Comparison of ENCODE assay signal across 17 mouse cellular contexts in the genomic region with DNA sequence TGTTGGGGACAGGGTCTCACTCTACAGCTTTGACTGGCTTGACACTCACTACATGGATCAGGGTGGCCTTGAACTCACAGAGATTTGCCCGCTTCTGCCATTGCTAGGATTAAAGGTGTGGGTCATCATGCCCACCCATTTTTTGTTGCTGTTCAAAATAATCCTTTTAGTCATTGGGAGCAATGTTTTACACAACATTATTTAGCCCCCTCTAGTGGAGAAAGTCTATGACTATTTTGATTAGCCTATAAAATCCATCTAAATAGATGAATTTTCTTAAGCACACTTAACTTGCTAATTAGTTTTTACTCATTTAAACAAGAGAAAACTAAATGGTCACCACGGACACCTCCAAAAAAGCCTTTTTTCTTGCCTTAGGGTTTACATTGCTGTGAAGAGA. TPM values are rescaled to one million over a fixed set of nuclear protein-coding genes. Genes with fewer than 3 reads are reported as not detected.
DNase-seq lines count a peak whose midpoint lies in the region; TF ChIP-seq lines count a peak whose summit lies in the region.
"Had no signal": no experiment of that assay in that cellular context is flagged by ENCODE, and none has a peak within 500 bp of the region (broad histone marks: within the 10 kb centered on the region; RNA-seq: fewer than 3 reads in every experiment).

No protein-coding gene starts in this region.

- no peak for TF ChIP-seq POLR2A in heart, adult 2 months (IDR thresholded peaks at IDR 0.05; ENCODE audit: insufficient read depth, low read depth, low read length)

- DNase-seq in heart, adult 2 months: no peak
- DNase-seq in heart, postnatal 4 days: no peak
- no peak for DNase-seq in left cerebral cortex, adult 2 months (ENCODE audit: extremely low spot score in 1 of 2, low spot score in 2 of 2)
- DNase-seq in left cerebral cortex, postnatal 36 days (ENCODE audit: low spot score in 2 of 2): no peak
- no peak for DNase-seq in gastrocnemius, postnatal 10 days
- DNase-seq in right cerebral cortex, postnatal 25 days: no peak
- DNase-seq: adrenal gland, postnatal 10 days; cerebellum, adult 11 months; cerebellum, adult 8-10 months; cerebellum, postnatal 14 days; heart, postnatal 36 days had no signal

- no peaks in the 10 kb centered on the region for H3K79me2 ChIP-seq in heart, adult 2 months (replicated peaks; ENCODE audit: control insufficient read depth, insufficient read depth, low read length)

- H3K9me3 ChIP-seq in E14TG2a.4 (ENCODE audit: low read length): no peaks in the 10 kb centered on the region
- H3K9me3 ChIP-seq: embryonic facial prominence, embryonic 12.5 days; forebrain, embryonic 15.5 days; heart, embryonic 13.5 days; hindbrain, embryonic 12.5 days had no signal

- H3K4me1 ChIP-seq in heart, adult 2 months (ENCODE audit: control insufficient read depth, insufficient read depth, low read length): no peaks in the 10 kb centered on the region
- H3K4me1 ChIP-seq in E14TG2a.4 (replicated peaks; ENCODE audit: low read depth, low read length): peaks cover 23% of the 10 kb centered on the region
- H3K4me1 ChIP-seq: embryonic facial prominence, embryonic 12.5 days; forebrain, embryonic 15.5 days; heart, embryonic 13.5 days; hindbrain, embryonic 12.5 days had no signal

- WGBS in heart, adult 2 months: 87% methylated on average over 2 of the region's 2 CpGs

- H3K9ac ChIP-seq in heart, adult 2 months (ENCODE audit: low read depth, low read length): no peak overlapping the region
- H3K9ac ChIP-seq: embryonic facial prominence, embryonic 12.5 days; forebrain, embryonic 15.5 days; heart, embryonic 13.5 days; hindbrain, embryonic 12.5 days had no signal

- TF ChIP-seq EP300 in heart, adult 2 months (IDR thresholded peaks at IDR 0.05; ENCODE audit: insufficient read depth, low read depth, low read length): no peak

- no peak overlapping the region for H3K27ac ChIP-seq in heart, adult 2 months
- no peak overlapping the region for H3K27ac ChIP-seq in left cerebral cortex, adult 2 months
- H3K27ac ChIP-seq: embryonic facial prominence, embryonic 12.5 days; forebrain, embryonic 15.5 days; heart, embryonic 13.5 days; hindbrain, embryonic 12.5 days had no signal

- H3K27me3 ChIP-seq in heart, adult 2 months (ENCODE audit: control insufficient read depth, insufficient read depth, low read length): no peaks in the 10 kb centered on the region
- H3K27me3 ChIP-seq in E14TG2a.4 (ENCODE audit: insufficient read depth, low read length): no peaks in the 10 kb centered on the region
- H3K27me3 ChIP-seq: CH12.LX; embryonic facial prominence, embryonic 12.5 days; forebrain, embryonic 15.5 days; heart, embryonic 13.5 days; hindbrain, embryonic 12.5 days had no signal

- H3K4me3 ChIP-seq in heart, adult 2 months: no peak overlapping the region
- H3K4me3 ChIP-seq in left cerebral cortex, adult 2 months: no peak overlapping the region
- no peak overlapping the region for H3K4me3 ChIP-seq in E14TG2a.4 (replicated peaks; ENCODE audit: low read length)
- H3K4me3 ChIP-seq: embryonic facial prominence, embryonic 12.5 days; forebrain, embryonic 15.5 days; heart, embryonic 13.5 days; hindbrain, embryonic 12.5 days had no signal

- H3K36me3 ChIP-seq in heart, adult 2 months (ENCODE audit: control insufficient read depth, insufficient read depth, low read length): no peaks in the 10 kb centered on the region
- no peaks in the 10 kb centered on the region for H3K36me3 ChIP-seq in E14TG2a.4 (ENCODE audit: insufficient read depth, low read length)
- H3K36me3 ChIP-seq: embryonic facial prominence, embryonic 12.5 days; forebrain, embryonic 15.5 days; heart, embryonic 13.5 days; hindbrain, embryonic 12.5 days had no signal

- intact Hi-C loops in heart, adult 2 months (cut with DNase I): no loop called here
- intact Hi-C loops in left cerebral cortex, adult 2 months (cut with DNase I): no loop called here
- intact Hi-C loops in left cerebral cortex, postnatal 36 days (cut with DNase I): no loop called here

- TF ChIP-seq CTCF in heart, adult 2 months (IDR thresholded peaks at IDR 0.05): peak; percentile 30
- peak; percentile 28 for TF ChIP-seq CTCF in left cerebral cortex, adult 2 months (IDR thresholded peaks at IDR 0.05)
- TF ChIP-seq CTCF in E14TG2a.4 (conservative IDR thresholded peaks at IDR 0.05; ENCODE audit: low read length): peak; percentile 37

RNA-seq across cellular contexts. Expression of a gene that starts 22.4 kb away (rescaled TPM):
- 10 to 100 TPM; 85.3 to 97.4 TPM for total RNA-seq in heart, adult 2 months (2021)
- 8.2 and 12.5 TPM in 2 replicates for polyA plus RNA-seq in heart, adult 2 months (2012; rRNA removed)
- total RNA-seq in heart, postnatal 4 days (2021): 100 to 1,000 TPM; 174 to 181 TPM
- 100 to 1,000 TPM; 169 to 217 TPM for total RNA-seq in left cerebral cortex, adult 2 months (2021)
- total RNA-seq in left cerebral cortex, postnatal 36 days (2021): 100 to 1,000 TPM; 196 to 200 TPM
- 100 to 1,000 TPM; 189 to 202 TPM for total RNA-seq in gastrocnemius, postnatal 10 days (2021)

RNA-seq across cellular contexts. Expression of a gene that starts 46.5 kb away (rescaled TPM):
- 1 to 10 TPM in 1 of 2 experiments, under 1 TPM in 1; 0.89 to 1.0 TPM for total RNA-seq in heart, adult 2 months (2021)
- 0.57 and 1.3 TPM in 2 replicates for polyA plus RNA-seq in heart, adult 2 months (2012; rRNA removed)
- total RNA-seq in heart, postnatal 4 days (2021): 1 to 10 TPM; 6.4 to 6.7 TPM
- 10 to 100 TPM; 32.8 to 36.7 TPM for total RNA-seq in left cerebral cortex, adult 2 months (2021)
- 10 to 100 TPM; 32.1 to 33.3 TPM for total RNA-seq in left cerebral cortex, postnatal 36 days (2021)
- total RNA-seq in gastrocnemius, postnatal 10 days (2021): 1 to 10 TPM; 2.1 to 2.8 TPM
- total RNA-seq: CH12.LX had no signal

Comparison
In these comparisons a context has a peak if more than half of its experiments do, and no peak if none do; other contexts are left out.
1. RNA of a gene that starts 46.5 kb away (total RNA-seq): 32.8 to 36.7 TPM in left cerebral cortex, adult 2 months and 32.1 to 33.3 TPM in left cerebral cortex, postnatal 36 days; 6.4 to 6.7 TPM in heart, postnatal 4 days, 2.1 to 2.8 TPM in gastrocnemius, postnatal 10 days and 0.89 to 1.0 TPM in heart, adult 2 months; every median in the first group is over 4 times any median in the second.
2. Peak in every context shown above with its lines, with median percentiles within 50 percentile points of each other: CTCF ChIP-seq.